ENCODE assay signal across 16 mouse cellular contexts in the genomic region with DNA sequence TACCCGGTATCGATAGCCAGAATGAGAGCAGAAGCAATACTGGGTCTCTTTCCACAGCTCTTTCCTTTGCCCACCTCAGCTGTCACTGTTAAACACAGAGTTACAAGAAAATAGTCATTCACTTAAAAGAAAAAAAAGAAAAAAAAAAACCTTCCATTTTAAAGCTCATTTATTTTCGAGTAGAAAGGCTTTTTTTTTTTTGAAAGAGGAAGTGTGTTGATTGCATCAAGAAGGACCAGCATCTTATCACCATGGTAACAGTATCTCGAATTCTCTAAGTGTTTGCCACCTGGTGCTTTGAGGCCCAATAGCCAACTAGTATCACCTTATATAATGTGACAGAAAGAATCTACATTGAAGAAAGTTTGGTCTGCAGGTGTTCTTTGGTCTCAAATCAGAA.
"Had no signal": no experiment of that assay in that cellular context is flagged by ENCODE, and none has a peak within 500 bp of the region (broad histone marks: within the 10 kb centered on the region; RNA-seq: fewer than 3 reads in every experiment).

No protein-coding gene starts in this region.

- H3K27me3 ChIP-seq: neural tube, embryonic 13.5 days; neural tube, embryonic 15.5 days; stomach, embryonic 15.5 days had no signal

- H3K4me1 ChIP-seq: neural tube, embryonic 13.5 days; neural tube, embryonic 15.5 days; stomach, embryonic 15.5 days had no signal

- DNase-seq: retina, postnatal 1 day; right cerebral cortex, adult 18-20 months; right cerebral cortex, postnatal 14 days; right cerebral cortex, postnatal 25 days; right cerebral cortex, postnatal 4 days; spleen, adult 18-20 months; thymus, adult 18-20 months; thymus, adult 2 months; thymus, postnatal 14 days; thymus, postnatal 25 days; thymus, postnatal 36 days; thymus, postnatal 4 days had no signal

- H3K27ac ChIP-seq: neural tube, embryonic 13.5 days; neural tube, embryonic 15.5 days; stomach, embryonic 15.5 days; stomach, postnatal 0 days had no signal

- H3K9me3 ChIP-seq: neural tube, embryonic 13.5 days; neural tube, embryonic 15.5 days; stomach, embryonic 15.5 days had no signal

- H3K4me2 ChIP-seq: neural tube, embryonic 13.5 days; neural tube, embryonic 15.5 days; stomach, embryonic 15.5 days had no signal

- H3K4me3 ChIP-seq: neural tube, embryonic 13.5 days; neural tube, embryonic 15.5 days; stomach, embryonic 15.5 days had no signal

- H3K36me3 ChIP-seq: neural tube, embryonic 13.5 days; neural tube, embryonic 15.5 days; stomach, embryonic 15.5 days had no signal

- H3K9ac ChIP-seq: neural tube, embryonic 13.5 days; neural tube, embryonic 15.5 days; stomach, embryonic 15.5 days had no signal
